Mouse (Mus musculus): Measurements from ENCODE around the gene Cyb5r4. TPM values are rescaled to one million over a fixed set of nuclear protein-coding genes. Genes with fewer than 3 reads are reported as not detected.
A peak's percentile ranks its signal among the peaks of the same experiment; 100 is the strongest.

Cyb5r4 gene
- polyA plus RNA-seq, 1 experiment from 2014 or later, result 50.2 TPM

DNA sequence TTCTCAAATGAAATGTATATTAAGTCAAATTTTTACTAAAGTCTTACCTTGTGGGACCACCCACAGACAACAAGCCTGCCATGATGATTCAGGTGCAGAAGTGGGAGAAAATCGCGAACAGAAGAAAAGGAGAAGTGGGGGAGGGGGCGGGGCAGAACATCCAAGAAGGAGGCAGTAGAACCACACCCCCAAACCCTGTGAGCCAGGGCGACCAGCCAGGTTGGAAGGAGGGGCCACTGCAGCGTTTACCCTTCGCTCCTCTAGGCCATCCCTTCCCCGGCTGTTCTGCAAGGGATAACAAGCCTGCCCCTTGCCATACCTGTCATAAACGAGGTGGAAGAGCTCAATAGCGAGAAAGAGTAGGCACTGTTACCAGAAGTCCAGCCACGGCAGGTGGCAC is 40.3 kb upstream of the Cyb5r4 start:
- no peak overlapping the region for H3K27ac ChIP-seq (ENCODE audit: low read depth)
- WGBS, result 23% methylated on average over 10 of the region's 10 CpGs
- H3K4me1 ChIP-seq (ENCODE audit: insufficient read depth), result no peaks in the 10 kb centered on the region
- no peaks in the 10 kb centered on the region for H3K9me3 ChIP-seq (ENCODE audit: low read depth, low read length)
- no peak overlapping the region for H3K9ac ChIP-seq
- H3K36me3 ChIP-seq (ENCODE audit: insufficient read depth), result no peaks in the 10 kb centered on the region
- H3K4me3 ChIP-seq (ENCODE audit: low read depth, low read length), result no peak overlapping the region
- DNase-seq (no peak), ATAC-seq (ENCODE audit: insufficient read depth) (no peak)
- TF ChIP-seq CTCF (IDR thresholded peaks at IDR 0.05; ENCODE audit: low read depth), result no peak
- H3K27me3 ChIP-seq (ENCODE audit: insufficient read depth, low read length), result no peaks in the 10 kb centered on the region
- peak overlapping the region; percentile 13; the same call in 1 of the 2 replicates for H3K4me2 ChIP-seq

DNA sequence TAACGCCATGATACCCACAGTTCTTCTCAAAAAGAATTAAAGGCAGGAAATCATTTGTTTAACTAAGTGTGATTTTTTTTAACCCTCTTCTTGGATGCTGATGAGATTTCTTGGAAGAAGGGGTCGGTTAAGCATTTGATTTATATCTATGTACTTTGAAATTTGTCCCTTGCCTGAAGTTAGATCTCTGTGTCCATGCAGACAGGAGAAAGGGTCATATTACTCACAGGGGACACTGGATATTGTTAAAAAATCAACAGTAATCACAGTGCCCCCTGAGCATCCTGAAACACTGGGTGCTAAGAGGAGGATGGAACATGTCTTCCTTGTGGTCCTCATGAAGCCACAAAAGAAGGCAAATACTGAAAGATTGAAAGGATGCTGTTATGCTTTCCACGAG is 37.2 kb upstream of the Cyb5r4 start:
- DNase-seq (no peak), ATAC-seq (ENCODE audit: insufficient read depth) (no peak)
- Histone ChIP-seq H3K27me3 (ENCODE audit: insufficient read depth, low read length) (no peaks in the 10 kb centered on the region), H3K27ac (ENCODE audit: low read depth) (no peak overlapping the region), H3K9ac (no peak overlapping the region), H3K9me3 (ENCODE audit: low read depth, low read length) (no peaks in the 10 kb centered on the region), H3K4me3 (ENCODE audit: low read depth, low read length) (no peak overlapping the region), H3K4me2 (no peak overlapping the region), H3K4me1 (ENCODE audit: insufficient read depth) (no peaks in the 10 kb centered on the region), H3K36me3 (ENCODE audit: insufficient read depth) (no peaks in the 10 kb centered on the region)
- WGBS, result 46% methylated on average over 3 of the region's 3 CpGs
- TF ChIP-seq CTCF (IDR thresholded peaks at IDR 0.05; ENCODE audit: low read depth), result no peak

- ATAC-seq (ENCODE audit: insufficient read depth), result peak; percentile 18; the same call in 1 of the 2 replicates
Measured at GRCm38 (mm10) chr9:86985105-86985504, 36.7 kb upstream of the Cyb5r4 start.

DNA sequence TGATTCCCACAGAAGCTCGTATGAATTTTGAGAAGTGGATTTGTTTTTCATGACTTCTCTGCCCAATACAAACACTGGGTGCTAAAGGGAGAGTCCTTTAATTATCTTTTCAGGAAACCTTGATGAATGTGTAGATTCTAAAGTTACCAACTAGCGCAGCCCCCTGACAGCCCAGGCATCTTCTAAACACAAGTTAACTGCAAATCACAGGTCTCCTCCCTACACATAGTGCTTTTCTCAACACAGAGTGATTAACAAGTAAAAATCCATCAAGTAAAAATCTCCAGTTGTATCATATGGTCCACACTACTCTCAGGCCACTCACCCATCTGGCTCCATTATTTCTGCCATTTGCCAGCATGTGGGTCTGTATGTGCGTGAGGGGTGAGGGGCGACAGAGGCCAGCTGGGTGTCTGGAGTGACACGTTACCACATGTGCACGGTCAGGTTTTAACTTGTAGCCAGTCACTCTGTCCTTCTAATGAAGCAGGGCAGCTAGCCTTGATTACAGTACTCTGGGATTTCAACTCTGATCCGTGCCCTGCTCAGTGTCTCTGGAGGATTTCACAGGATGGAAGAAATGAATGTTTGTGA is 35.0 kb upstream of the Cyb5r4 start:
- no peak overlapping the region for H3K27ac ChIP-seq (ENCODE audit: low read depth)

More at GRCm38 (mm10) chr9:86985105-86985504, 36.7 kb upstream of the Cyb5r4 start:
- no peaks in the 10 kb centered on the region for H3K9me3 ChIP-seq (ENCODE audit: low read depth, low read length)
- H3K36me3 ChIP-seq (ENCODE audit: insufficient read depth), result no peaks in the 10 kb centered on the region
- no peak for TF ChIP-seq CTCF (IDR thresholded peaks at IDR 0.05; ENCODE audit: low read depth)
- no peak overlapping the region for H3K27ac ChIP-seq (ENCODE audit: low read depth)
- peak; percentile 14 for DNase-seq
- 32% methylated on average over 6 of the region's 6 CpGs for WGBS
- no peaks in the 10 kb centered on the region for H3K4me1 ChIP-seq (ENCODE audit: insufficient read depth)
- no peak overlapping the region for H3K4me3 ChIP-seq (ENCODE audit: low read depth, low read length)
- no peak overlapping the region for H3K9ac ChIP-seq
- H3K27me3 ChIP-seq (ENCODE audit: insufficient read depth, low read length), result no peaks in the 10 kb centered on the region
- H3K4me2 ChIP-seq, result no peak overlapping the region

GRCm38 (mm10) chr9:86989822-86990221 is 32.0 kb upstream of the Cyb5r4 start:
- no peak for ATAC-seq (ENCODE audit: insufficient read depth)
- Histone ChIP-seq H3K27me3 (ENCODE audit: insufficient read depth, low read length) (no peaks in the 10 kb centered on the region), H3K4me3 (ENCODE audit: low read depth, low read length) (no peak overlapping the region), H3K4me1 (ENCODE audit: insufficient read depth) (no peaks in the 10 kb centered on the region), H3K9me3 (ENCODE audit: low read depth, low read length) (no peaks in the 10 kb centered on the region), H3K27ac (ENCODE audit: low read depth) (no peak overlapping the region), H3K9ac (no peak overlapping the region), H3K36me3 (ENCODE audit: insufficient read depth) (no peaks in the 10 kb centered on the region), H3K4me2 (no peak overlapping the region)
- no peak for DNase-seq
- no peak for TF ChIP-seq CTCF (IDR thresholded peaks at IDR 0.05; ENCODE audit: low read depth)

More for the DNA sequence above, 35.0 kb upstream of the Cyb5r4 start:
- Histone ChIP-seq H3K4me3 (ENCODE audit: low read depth, low read length) (no peak overlapping the region), H3K4me2 (no peak overlapping the region), H3K9ac (no peak overlapping the region), H3K9me3 (ENCODE audit: low read depth, low read length) (no peaks in the 10 kb centered on the region), H3K4me1 (ENCODE audit: insufficient read depth) (no peaks in the 10 kb centered on the region), H3K27me3 (ENCODE audit: insufficient read depth, low read length) (no peaks in the 10 kb centered on the region), H3K36me3 (ENCODE audit: insufficient read depth) (no peaks in the 10 kb centered on the region)
- ATAC-seq (ENCODE audit: insufficient read depth) (peak; percentile 85), DNase-seq (peak; percentile 65)
- 34% methylated on average over 7 of the region's 7 CpGs for WGBS
- no peak for TF ChIP-seq CTCF (IDR thresholded peaks at IDR 0.05; ENCODE audit: low read depth)

DNA sequence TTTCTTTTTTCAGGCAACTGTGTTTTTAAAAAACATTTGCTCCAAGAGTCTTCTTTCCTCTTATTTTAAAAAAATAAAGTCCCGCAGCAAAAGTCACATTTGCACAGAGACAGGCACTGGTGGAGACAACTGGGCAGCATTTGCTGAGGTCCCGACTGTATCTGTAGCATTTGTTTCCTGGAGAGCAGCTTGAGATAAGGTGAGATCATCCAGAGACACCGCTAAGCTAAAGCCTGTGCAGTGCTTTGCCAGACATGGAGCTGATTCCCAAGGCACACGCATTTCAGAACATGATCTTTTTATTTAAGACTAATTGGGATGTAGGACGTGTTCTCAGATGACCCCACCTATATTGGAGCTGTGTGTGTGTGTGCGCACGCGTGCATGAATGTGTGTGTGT is 30.1 kb upstream of the Cyb5r4 start:
- no peak overlapping the region for H3K4me3 ChIP-seq (ENCODE audit: low read depth, low read length)
- DNase-seq, result no peak
- ATAC-seq (ENCODE audit: insufficient read depth), result no peak
- H3K4me1 ChIP-seq (ENCODE audit: insufficient read depth), result no peaks in the 10 kb centered on the region
- H3K27me3 ChIP-seq (ENCODE audit: insufficient read depth, low read length), result no peaks in the 10 kb centered on the region
- H3K27ac ChIP-seq (ENCODE audit: low read depth), result no peak overlapping the region
- no peak overlapping the region for H3K4me2 ChIP-seq
- no peaks in the 10 kb centered on the region for H3K36me3 ChIP-seq (ENCODE audit: insufficient read depth)
- WGBS, result 60% methylated on average over 8 of the region's 8 CpGs
- no peak overlapping the region for H3K9ac ChIP-seq
- TF ChIP-seq CTCF (IDR thresholded peaks at IDR 0.05; ENCODE audit: low read depth), result no peak
- H3K9me3 ChIP-seq (ENCODE audit: low read depth, low read length), result no peaks in the 10 kb centered on the region

- no peak overlapping the region for H3K27ac ChIP-seq (ENCODE audit: low read depth)
- WGBS, result 59% methylated on average over 3 of the region's 3 CpGs
- no peaks in the 10 kb centered on the region for H3K36me3 ChIP-seq (ENCODE audit: insufficient read depth)
- no peak overlapping the region for H3K4me2 ChIP-seq
- H3K4me1 ChIP-seq (ENCODE audit: insufficient read depth), result no peaks in the 10 kb centered on the region
- no peak overlapping the region for H3K9ac ChIP-seq
- no peak for TF ChIP-seq CTCF (IDR thresholded peaks at IDR 0.05; ENCODE audit: low read depth)
- H3K9me3 ChIP-seq (ENCODE audit: low read depth, low read length), result no peaks in the 10 kb centered on the region
- ATAC-seq (ENCODE audit: insufficient read depth) (no peak), DNase-seq (no peak)
- no peaks in the 10 kb centered on the region for H3K27me3 ChIP-seq (ENCODE audit: insufficient read depth, low read length)
- no peak overlapping the region for H3K4me3 ChIP-seq (ENCODE audit: low read depth, low read length)
Measured at GRCm38 (mm10) chr9:86997046-86997691, 24.6 kb upstream of the Cyb5r4 start.
